Mouse (Mus musculus): Measurements from ENCODE around the gene Gpr158.
"Not testable (repeated sequence)": the region's sequence is repeated elsewhere in the genome, so short reads cannot be mapped to it uniquely, and the experiment has no call there.

Gene Gpr158

GRCm38 (mm10) chr2:21367345-21368111 is at the start of gene Gpr158:
TSS of gene Gpr158 (plus strand) at chr2:21367542.
- DNase-seq (ENCODE audit: low spot score): peak; percentile 42

DNA sequence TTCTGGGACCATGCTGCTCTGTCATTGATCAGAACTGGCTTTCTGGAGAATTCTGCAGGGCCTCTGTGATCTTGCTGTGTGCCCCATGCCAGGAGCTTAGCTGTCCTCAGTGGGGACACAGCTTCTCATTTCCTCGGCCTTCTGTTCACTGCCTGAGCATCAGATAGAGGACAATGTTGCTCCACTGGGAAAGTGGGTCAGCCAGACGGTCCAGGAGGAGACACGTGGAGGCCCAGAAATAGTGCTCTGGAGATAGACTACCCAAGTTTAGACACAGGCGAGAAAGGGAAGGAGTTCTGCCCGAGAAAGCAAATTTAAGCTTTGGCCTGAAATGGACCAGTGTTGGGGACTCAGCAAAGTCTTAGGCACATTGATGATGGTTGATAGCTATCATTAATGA is 23.5 kb upstream of the Gpr158 start:
- DNase-seq (ENCODE audit: low spot score): no peak

- DNase-seq (ENCODE audit: low spot score): no peak
Measured at GRCm38 (mm10) chr2:21368351-21369170, 1.2 kb downstream of the Gpr158 start.

GRCm38 (mm10) chr2:21369171-21369485 is 1.8 kb downstream of the Gpr158 start:
- no peak for DNase-seq (ENCODE audit: low spot score)

DNA sequence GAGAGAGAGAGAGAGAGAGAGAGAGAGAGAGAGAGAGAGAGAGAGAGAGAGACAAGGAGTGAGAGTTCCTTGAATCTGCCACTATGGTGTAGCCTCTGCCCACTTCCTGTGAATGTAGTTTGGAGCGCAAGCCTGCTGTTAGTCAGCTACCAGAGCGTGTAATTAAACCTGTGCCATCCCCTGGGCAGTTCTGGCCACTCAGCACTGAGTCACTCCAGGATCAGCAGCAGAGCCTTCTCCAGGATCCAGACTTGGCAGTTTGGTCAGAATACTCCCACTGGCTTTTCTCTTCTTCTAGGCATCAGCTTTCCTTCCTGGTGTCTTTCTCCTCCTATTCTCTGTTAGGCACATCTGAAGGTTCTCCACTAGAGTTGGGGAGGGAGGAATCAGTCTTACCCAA is 2.2 kb downstream of the Gpr158 start:
- DNase-seq (ENCODE audit: low spot score): no peak

DNA sequence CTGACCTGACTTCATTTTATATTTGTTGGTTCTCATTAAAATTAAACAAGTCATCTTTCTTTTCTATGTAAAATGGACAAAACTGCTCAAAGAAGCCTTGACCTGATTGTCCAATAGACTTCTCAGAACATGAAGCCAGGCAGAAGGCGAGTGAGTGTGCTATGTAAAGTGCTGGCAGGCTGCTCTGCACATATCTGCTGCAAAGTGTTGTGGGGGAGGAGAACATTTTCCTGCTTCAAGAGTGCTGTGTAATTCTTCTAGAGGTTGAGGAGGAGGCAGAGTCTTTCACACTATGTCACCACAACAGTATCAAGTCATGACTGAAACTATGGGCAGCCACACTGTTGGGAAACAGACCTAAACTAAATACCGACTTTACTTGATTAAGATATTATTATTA is 12.2 kb downstream of the Gpr158 start:
- no peak for DNase-seq (ENCODE audit: low spot score)

DNA sequence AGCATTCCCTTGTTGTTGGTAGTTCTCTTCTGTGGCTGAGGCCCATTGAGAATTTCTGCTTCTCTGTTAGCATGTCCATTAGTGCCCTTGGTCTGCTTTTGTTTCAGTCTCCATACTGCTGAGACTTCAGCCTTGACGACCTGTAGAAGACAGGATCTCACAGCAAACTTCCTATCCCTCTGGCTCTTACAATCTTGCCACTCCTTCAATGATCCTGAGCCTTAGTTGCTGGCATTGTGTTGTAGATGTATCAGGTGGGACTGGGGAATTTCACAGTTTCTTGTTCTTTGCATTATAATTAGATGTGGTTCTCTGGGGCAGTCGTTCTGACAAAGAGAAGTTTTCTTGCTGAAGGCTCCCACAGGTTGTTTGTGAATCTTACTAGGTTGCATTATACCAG is 25.4 kb downstream of the Gpr158 start:
- DNase-seq (ENCODE audit: low spot score): no peak

DNA sequence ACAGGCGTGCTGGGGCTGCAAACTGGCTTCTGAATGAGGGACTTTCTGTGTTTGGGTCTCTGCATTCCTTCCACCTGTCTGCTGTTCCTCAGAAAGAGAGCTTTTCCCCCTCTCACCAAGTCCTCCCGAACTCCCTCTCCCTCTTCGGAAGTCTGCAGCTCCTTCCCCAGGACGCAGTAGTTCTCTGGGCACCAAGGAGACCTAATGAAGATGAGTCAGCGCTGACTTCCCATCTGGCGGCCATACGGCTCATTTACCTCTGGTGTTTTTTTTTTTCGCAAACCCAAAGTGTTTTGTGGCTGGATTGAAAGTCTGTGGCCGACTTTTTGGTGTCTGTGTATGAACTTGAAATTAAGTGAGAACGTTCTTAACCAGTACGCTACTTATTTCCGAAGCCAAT is 30.0 kb downstream of the Gpr158 start:
- no peak for DNase-seq (ENCODE audit: low spot score)

- DNase-seq (ENCODE audit: low spot score): no peak
Measured at GRCm38 (mm10) chr2:21399657-21400056, 32.3 kb downstream of the Gpr158 start.

DNA sequence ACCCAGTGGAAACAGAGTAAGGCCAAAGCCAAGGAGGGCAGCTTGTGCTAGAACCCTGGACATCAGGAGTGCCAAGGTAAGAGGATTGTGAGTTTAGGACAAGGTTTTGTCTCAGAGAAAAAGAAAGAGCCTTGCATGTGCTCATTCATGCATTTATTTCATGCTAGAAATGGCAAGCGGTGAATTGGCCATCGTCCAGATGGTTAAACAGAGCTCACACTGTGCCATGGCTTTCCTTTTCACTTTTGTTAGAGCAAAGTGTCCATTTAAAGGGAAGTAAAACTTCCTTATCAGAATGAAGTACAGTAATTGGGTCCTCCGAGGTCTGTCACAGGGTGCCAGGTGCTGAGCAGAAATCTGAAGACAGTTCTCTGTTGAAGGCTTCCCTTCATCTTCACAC is 38.3 kb downstream of the Gpr158 start:
- DNase-seq (ENCODE audit: low spot score): no peak

DNA sequence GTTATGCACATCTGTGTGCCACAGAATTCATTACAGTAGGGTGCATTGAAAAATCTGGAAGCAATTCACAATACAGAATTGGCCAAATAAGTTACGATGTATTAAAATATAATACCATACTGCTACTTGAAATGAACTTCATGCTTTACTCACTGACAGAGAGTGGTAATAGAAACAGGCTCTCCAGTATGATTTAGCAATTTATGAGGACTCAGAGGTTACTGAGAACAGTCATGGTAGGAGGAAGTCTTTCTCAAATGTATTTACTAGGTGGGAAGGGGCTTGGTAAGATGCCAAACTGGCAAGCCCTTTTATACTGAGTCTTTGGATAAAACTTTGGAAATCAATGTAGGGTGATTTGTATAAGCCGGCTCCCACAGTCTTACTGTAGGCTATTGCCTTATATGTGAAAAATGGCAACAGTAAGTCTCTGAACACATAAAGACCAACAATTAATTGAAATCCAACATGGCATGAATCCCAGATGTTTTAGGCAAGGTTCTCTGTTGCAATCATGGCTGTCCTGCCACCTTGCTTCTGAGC is 40.2 kb downstream of the Gpr158 start:
- no peak for DNase-seq (ENCODE audit: low spot score)

- no peak for DNase-seq (ENCODE audit: low spot score)
Measured at GRCm38 (mm10) chr2:21408821-21409220, 41.5 kb downstream of the Gpr158 start.

- DNase-seq (ENCODE audit: low spot score): no peak
Measured at GRCm38 (mm10) chr2:21430288-21430687, 62.9 kb downstream of the Gpr158 start.

GRCm38 (mm10) chr2:21431182-21431581 is 63.8 kb downstream of the Gpr158 start:
- DNase-seq (ENCODE audit: low spot score): no peak

DNA sequence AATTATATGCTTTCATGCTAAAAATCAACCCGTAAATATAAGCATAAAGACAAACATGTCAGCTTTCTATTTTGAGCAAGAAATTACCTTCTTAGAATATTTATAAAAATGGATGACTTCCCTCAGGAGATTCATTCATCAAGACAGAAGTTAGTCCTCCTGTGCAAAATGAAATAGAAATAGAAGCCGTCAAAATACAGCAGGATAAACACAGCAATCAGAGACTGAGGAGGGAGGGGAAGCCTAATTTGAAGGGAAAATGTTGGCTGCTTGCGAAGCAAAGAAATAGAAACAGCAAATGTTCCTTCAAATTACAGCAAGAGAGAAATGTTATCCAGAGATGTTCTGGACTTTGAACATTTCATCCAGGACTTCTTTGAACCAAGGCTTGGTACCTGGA is 72.3 kb downstream of the Gpr158 start:
- no peak for DNase-seq (ENCODE audit: low spot score)

DNA sequence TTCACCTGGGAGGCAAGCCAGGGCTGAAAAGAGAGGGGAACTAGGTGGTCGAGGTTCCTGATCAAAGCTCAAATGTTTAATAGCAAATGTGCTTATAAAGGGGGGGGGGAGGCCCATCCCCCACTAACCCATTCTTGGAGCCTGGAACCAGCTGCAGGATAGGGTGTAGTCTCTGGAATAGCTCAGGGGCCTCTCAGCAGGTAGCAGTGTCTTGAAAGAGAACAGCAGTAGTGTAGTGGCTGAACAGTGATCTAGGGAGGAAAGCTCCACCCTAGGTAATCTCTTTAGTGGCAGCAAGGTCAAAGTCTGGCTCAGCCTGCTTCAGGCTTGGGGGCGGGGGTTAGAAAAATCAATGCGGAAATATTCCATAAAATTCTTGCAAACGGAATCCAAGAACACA is 93.3 kb downstream of the Gpr158 start:
- DNase-seq (ENCODE audit: low spot score): not testable (repeated sequence)

- DNase-seq (ENCODE audit: low spot score): no peak
Measured at GRCm38 (mm10) chr2:21474957-21475356, 107.6 kb downstream of the Gpr158 start.

- no peak for DNase-seq (ENCODE audit: low spot score)
Measured at GRCm38 (mm10) chr2:21496881-21497280, 129.5 kb downstream of the Gpr158 start.

DNA sequence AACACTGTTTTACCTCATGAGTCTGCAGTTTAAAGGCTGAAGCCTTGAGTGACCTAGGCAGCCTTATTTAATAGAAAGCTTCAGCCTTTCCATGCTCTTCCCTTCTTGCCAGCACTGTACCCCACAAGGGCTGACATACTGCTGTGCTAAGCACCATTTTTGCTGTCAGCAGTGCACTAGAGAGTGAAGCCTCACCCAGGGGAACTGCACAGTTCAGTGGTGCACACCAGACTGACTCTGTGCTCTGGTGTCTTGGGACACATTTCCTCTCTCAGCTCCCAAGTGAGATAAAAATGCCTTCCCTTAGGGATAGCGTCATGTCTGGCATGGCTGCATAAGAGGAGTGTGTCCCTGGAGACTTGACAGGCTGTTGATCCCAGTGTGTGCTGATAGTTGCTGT is 130.6 kb downstream of the Gpr158 start:
- no peak for DNase-seq (ENCODE audit: low spot score)

- DNase-seq (ENCODE audit: low spot score): no peak
Measured at GRCm38 (mm10) chr2:21499399-21499798, 132.1 kb downstream of the Gpr158 start.

DNA sequence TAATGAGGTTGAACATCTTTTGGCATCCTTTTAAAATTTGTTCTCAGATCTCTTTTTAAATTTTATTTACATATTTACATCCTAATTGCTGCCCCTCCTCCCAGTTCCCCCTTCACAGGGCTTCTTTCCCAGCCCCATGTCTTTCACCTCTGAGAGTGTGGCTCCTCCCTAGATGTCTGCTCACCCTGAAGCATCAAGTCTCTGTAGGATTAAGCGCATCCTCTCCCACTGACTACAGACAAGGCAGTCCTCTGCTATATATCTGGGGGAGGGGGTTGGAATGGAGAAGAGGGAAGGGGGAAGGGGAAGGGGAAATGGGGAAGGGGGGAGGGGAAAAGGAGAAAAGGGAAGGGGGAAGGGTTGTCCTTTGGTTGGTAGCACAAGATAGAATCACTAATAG is 140.1 kb downstream of the Gpr158 start:
- DNase-seq (ENCODE audit: low spot score): no peak

DNA sequence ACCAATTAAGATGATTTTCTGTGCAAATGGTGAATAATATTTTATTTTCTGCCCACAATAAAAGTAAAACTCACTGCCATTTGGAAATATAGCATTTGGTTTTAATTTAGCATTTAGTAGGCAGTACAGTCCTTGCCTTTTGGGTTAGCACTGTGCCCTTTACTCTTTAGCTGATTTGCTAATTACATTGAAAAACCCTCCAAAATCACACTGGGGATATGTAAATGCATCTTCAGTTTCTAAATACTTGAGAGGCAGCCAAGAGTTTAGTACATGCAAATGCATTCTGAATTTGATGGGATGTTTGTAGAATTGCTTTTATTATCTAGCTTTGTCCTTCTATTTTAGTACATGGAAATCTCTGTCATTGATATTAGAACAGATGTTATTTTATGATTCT is 163.4 kb downstream of the Gpr158 start:
- no peak for DNase-seq (ENCODE audit: low spot score)

- no peak for DNase-seq (ENCODE audit: low spot score)
Measured at GRCm38 (mm10) chr2:21619180-21619579, 251.8 kb downstream of the Gpr158 start.

Measured in ovary, adult 18-20 months (tissue).